Mouse (Mus musculus): Measurements from ENCODE around the gene Tiam1. TPM values are rescaled to one million over a fixed set of nuclear protein-coding genes. Genes with fewer than 3 reads are reported as not detected.
A peak's percentile ranks its signal among the peaks of the same experiment; 100 is the strongest.

Gene Tiam1
- polyA plus RNA-seq, 1 experiment from 2014 or later, result 45.9 TPM

DNA sequence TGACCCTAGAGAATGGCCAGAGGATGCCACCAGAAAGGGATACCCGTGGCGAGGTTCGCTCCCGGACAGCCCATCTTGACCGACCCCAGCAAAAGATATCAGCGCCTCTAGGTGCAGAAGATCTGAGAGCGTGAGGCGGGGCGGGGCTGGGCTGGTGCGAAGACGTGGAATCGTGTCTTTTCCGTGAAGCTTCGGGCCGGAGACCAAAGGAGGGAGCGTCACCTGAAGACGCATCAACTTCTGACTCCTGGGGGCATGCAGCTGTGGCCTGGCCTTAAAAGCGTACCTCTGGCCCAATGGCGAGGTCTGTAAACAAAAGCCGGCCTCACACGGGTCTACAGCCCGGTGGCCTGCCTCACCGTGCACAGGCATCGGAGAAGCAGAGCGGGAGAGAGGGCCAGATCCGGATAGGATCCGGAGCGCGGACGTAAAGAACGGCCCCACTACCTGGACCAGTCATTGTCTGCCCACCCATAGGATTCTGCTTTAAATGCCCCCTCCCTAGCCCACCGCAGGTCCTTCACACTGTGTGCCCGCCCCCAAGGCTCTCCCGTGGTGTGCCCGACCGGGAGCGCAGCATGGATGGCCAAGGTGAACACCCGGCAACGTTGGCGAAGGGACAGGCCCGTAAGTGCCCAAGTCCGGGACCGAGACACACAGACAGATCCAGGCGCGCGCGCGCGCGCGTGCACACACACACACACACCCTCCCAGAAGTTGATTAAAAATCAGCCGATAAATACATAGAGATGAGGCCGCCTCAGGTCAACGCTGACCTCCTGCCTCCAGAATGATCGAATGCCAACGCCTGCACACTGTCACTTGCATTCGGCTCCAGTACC lies 774 bp downstream of the Tiam1 start:
- Histone ChIP-seq H3K4me2 (peak overlapping the region; percentile 98), H3K9ac (peak overlapping the region; percentile 85), H3K9me3 (no peaks in the 10 kb centered on the region), H3K36me3 (peaks cover 3% of the 10 kb centered on the region), H3K27ac (peak overlapping the region; percentile 92), H3K4me1 (peaks cover 47% of the 10 kb centered on the region), H3K27me3 (no peaks in the 10 kb centered on the region), H3K4me3 (peak overlapping the region; percentile 63)
- 0 out of 2 replicates have a peak, but pooled peaks have one; percentile 1 for ATAC-seq (ENCODE audit: insufficient number of reproducible peaks, insufficient read depth, low FRiP score, low TSS enrichment, low read depth)
- WGBS, result under 1% methylated on average over 57 of the region's 57 CpGs

DNA sequence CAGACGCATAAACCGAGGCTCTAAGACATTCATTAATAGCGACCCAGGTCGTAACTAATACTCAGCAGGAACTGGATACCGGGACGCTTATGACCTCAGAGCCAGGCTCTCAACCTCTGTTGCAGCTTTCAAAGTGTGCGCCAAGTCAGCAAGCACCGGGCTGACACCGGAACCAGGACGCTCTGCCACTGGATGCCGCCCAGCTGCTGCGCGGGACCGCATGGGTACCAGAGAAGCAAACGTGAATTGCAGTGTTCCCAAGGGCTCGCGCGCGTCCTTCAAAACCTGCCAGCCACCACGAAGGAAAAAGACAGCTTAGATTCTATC lies 1.4 kb downstream of the Tiam1 start:
- peak overlapping the region; percentile 85 for H3K9ac ChIP-seq
- peak overlapping the region; percentile 63 for H3K4me3 ChIP-seq
- H3K9me3 ChIP-seq, result no peaks in the 10 kb centered on the region
- H3K4me1 ChIP-seq, result peaks cover 47% of the 10 kb centered on the region
- WGBS, result under 1% methylated on average over 20 of the region's 20 CpGs
- H3K27me3 ChIP-seq, result no peaks in the 10 kb centered on the region
- H3K4me2 ChIP-seq, result peak overlapping the region; percentile 98
- ATAC-seq (ENCODE audit: insufficient number of reproducible peaks, insufficient read depth, low FRiP score, low TSS enrichment, low read depth), result no peak
- H3K27ac ChIP-seq, result no peak overlapping the region
- H3K36me3 ChIP-seq, result peaks cover 8% of the 10 kb centered on the region

DNA sequence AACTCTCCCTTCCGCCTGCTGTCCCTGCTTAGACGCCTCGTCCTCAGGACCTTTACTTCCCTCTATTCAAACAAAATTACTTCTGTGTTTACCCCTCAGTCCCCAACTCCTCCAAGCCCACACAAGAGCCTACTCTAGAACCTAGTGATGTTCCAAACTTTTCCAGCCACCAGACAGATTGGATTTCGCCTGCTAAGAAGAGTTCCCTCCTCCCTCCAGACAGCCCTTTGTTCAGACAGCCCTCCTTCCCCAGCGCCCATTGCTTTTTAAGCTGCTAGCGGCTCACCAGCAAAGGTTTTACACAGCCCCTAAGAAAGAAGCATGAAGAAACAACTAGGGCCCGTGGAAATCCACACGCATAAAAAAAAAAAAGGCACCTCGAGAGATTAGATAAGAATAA lies 2.0 kb downstream of the Tiam1 start:
- peaks cover 47% of the 10 kb centered on the region for H3K4me1 ChIP-seq
- H3K4me2 ChIP-seq, result peak overlapping the region; percentile 98
- peak overlapping the region; percentile 63 for H3K4me3 ChIP-seq
- 0 out of 2 replicates have a peak overlapping the region, but pooled peaks have one; percentile 32 for H3K9ac ChIP-seq
- H3K9me3 ChIP-seq, result no peaks in the 10 kb centered on the region
- H3K27me3 ChIP-seq, result no peaks in the 10 kb centered on the region
- WGBS, result 26% methylated on average over 9 of the region's 9 CpGs
- H3K36me3 ChIP-seq, result peaks cover 8% of the 10 kb centered on the region
- no peak for ATAC-seq (ENCODE audit: insufficient number of reproducible peaks, insufficient read depth, low FRiP score, low TSS enrichment, low read depth)
- peak overlapping the region; percentile 16; the same call in 1 of the 2 replicates for H3K27ac ChIP-seq

DNA sequence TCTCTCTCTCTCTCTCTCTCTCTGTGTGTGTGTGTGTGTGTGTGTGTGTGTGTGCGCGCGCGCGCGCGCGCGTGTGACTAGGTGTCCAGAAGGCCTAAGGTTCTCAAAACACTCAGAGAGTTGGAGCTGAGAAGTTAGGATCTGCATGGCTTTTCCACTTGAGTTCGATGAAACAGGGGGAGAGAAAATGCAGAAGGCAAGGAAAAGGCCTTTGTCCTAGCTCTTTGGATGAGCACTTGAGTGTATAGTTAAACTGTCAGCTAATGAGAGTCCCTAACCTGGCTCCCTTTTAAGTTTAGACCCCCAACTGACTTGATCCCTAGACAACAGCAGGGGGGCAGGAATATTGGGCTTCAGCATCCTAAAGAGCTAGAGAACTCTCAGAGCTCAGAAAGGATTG lies 3.0 kb downstream of the Tiam1 start:
- no peaks in the 10 kb centered on the region for H3K9me3 ChIP-seq
- H3K36me3 ChIP-seq, result peaks cover 8% of the 10 kb centered on the region
- no peaks in the 10 kb centered on the region for H3K27me3 ChIP-seq
- peaks cover 47% of the 10 kb centered on the region for H3K4me1 ChIP-seq
- no peak overlapping the region for H3K4me2 ChIP-seq
- no peak overlapping the region for H3K9ac ChIP-seq
- H3K4me3 ChIP-seq, result no peak overlapping the region
- no peak for ATAC-seq (ENCODE audit: insufficient number of reproducible peaks, insufficient read depth, low FRiP score, low TSS enrichment, low read depth)
- 81% methylated on average over 10 of the region's 10 CpGs for WGBS
- H3K27ac ChIP-seq, result 0 out of 2 replicates have a peak overlapping the region, but pooled peaks have one; percentile 22

DNA sequence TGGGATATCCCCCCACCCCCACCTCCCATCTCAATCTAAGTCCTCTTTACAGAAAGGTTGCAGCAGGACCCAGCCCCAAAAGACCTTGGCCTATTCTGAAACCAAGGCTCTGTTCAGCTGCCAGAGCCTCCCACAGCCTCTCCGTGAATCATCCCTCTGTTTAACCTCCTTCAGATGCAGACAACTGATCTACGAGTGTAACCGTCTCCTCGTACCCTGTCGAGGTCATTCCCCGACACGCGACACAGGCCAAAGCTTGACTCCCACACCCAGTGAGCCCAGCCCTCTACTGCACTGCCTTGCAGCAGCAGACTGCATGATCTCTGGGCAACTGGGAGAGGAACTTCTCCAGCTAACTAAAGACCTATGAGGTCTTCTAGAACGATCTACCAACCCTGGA lies 3.9 kb downstream of the Tiam1 start:
- Histone ChIP-seq H3K4me2 (no peak overlapping the region), H3K27ac (no peak overlapping the region), H3K36me3 (peaks cover 8% of the 10 kb centered on the region), H3K27me3 (no peaks in the 10 kb centered on the region), H3K9ac (no peak overlapping the region), H3K4me1 (peaks cover 43% of the 10 kb centered on the region), H3K9me3 (no peaks in the 10 kb centered on the region), H3K4me3 (no peak overlapping the region)
- no peak for ATAC-seq (ENCODE audit: insufficient number of reproducible peaks, insufficient read depth, low FRiP score, low TSS enrichment, low read depth)
- WGBS, result 34% methylated on average over 9 of the region's 9 CpGs

DNA sequence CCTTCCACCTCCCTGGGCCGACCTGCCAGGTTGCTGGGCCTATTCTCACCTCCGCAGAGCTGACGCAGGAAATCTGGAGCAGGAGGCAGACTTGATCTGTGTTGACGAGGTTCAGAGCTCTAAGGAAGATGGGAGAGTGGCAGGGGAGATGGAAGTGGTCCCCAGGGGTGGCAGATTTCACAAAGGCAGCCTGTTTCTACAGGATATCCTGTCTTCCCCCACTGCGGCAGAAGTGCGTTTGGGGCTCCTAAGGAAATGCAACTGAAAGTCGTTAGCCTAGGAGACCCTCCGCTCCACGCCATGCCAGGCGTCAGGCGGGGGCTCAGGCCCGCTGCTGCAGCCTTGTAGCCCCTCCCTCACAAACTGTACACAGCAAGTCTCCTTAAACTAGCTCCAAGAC lies 5.4 kb downstream of the Tiam1 start:
- no peak overlapping the region for H3K27ac ChIP-seq
- H3K4me1 ChIP-seq, result peaks cover 39% of the 10 kb centered on the region
- peaks cover 8% of the 10 kb centered on the region for H3K36me3 ChIP-seq
- no peak for ATAC-seq (ENCODE audit: insufficient number of reproducible peaks, insufficient read depth, low FRiP score, low TSS enrichment, low read depth)
- H3K9ac ChIP-seq, result no peak overlapping the region
- 58% methylated on average over 12 of the region's 12 CpGs for WGBS
- H3K4me2 ChIP-seq, result no peak overlapping the region
- no peak overlapping the region for H3K4me3 ChIP-seq
- H3K27me3 ChIP-seq, result no peaks in the 10 kb centered on the region
- H3K9me3 ChIP-seq, result no peaks in the 10 kb centered on the region

DNA sequence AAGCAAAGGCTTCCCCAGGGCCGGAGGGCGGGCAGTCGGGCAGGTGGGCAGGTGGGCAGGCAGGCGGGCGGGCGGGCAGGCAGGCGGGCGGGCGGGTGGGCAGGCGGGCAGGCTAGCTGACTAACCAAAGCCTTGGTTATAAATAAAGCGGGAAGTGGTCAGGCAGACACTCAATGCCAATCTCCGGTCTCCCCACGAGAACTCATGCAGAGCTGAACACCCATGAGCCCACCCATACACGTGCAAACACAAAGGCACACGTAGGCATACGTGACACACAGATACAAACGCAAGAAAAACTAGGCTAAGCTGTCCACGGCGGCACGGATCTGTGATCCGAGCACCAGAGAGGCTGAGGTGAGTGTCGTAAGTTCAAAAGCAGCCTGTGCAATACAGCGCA lies 6.4 kb downstream of the Tiam1 start:
- Histone ChIP-seq H3K9me3 (no peaks in the 10 kb centered on the region), H3K27me3 (no peaks in the 10 kb centered on the region), H3K4me2 (no peak overlapping the region), H3K9ac (no peak overlapping the region), H3K4me3 (no peak overlapping the region), H3K4me1 (peaks cover 37% of the 10 kb centered on the region), H3K27ac (no peak overlapping the region), H3K36me3 (peaks cover 8% of the 10 kb centered on the region)
- WGBS, result 98% methylated on average over 23 of the region's 23 CpGs
- no peak for ATAC-seq (ENCODE audit: insufficient number of reproducible peaks, insufficient read depth, low FRiP score, low TSS enrichment, low read depth)

DNA sequence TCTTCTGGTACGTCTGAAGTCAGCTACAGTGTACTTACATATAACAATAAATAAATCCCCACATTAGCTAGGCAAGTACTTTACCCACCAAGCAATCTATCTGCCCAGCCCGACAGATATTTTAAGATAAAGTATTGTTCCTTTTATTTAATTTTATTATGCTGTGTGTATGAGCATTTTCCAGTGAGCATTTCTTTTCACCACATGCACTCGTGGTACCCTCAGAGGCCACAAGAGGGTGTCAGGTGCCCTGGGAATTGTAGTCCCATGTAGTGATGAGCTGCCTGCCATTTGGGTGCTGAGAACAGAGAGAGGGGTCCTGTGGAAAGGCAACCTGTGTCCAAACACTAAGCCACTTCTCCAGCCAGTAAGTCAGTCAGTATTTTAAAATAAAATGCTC lies 8.0 kb downstream of the Tiam1 start:
- Histone ChIP-seq H3K4me2 (no peak overlapping the region), H3K27me3 (no peaks in the 10 kb centered on the region), H3K36me3 (peaks cover 8% of the 10 kb centered on the region), H3K27ac (no peak overlapping the region), H3K9me3 (no peaks in the 10 kb centered on the region), H3K9ac (no peak overlapping the region), H3K4me1 (peaks cover 22% of the 10 kb centered on the region), H3K4me3 (no peak overlapping the region)
- 86% methylated on average over 3 of the region's 3 CpGs for WGBS
- no peak for ATAC-seq (ENCODE audit: insufficient number of reproducible peaks, insufficient read depth, low FRiP score, low TSS enrichment, low read depth)

DNA sequence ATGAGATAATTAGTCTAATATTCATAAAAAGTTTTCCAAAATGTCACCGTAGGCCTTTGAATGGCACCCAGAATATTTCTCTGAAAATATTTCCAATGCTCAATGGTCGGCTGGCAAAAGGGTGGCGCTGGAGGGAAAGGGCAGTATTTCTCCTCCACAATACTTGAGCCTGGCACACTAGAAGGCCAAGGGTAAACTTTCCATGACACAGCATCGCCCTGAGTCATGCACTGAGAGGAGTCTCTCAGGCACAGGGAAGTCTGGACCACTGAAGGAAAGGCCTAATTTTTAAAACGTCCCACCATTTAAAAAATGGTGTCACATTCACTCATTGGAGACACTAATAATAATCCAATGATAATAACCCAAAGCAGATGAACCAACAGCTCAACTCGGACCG lies 9.2 kb downstream of the Tiam1 start:
- Histone ChIP-seq H3K4me2 (no peak overlapping the region), H3K27ac (no peak overlapping the region), H3K4me3 (no peak overlapping the region), H3K4me1 (peaks cover 11% of the 10 kb centered on the region; the same call in 1 of the 2 replicates), H3K9me3 (no peaks in the 10 kb centered on the region), H3K9ac (no peak overlapping the region), H3K36me3 (peaks cover 8% of the 10 kb centered on the region), H3K27me3 (no peaks in the 10 kb centered on the region)
- no peak for ATAC-seq (ENCODE audit: insufficient number of reproducible peaks, insufficient read depth, low FRiP score, low TSS enrichment, low read depth)
- WGBS, result 71% methylated on average over 7 of the region's 7 CpGs

DNA sequence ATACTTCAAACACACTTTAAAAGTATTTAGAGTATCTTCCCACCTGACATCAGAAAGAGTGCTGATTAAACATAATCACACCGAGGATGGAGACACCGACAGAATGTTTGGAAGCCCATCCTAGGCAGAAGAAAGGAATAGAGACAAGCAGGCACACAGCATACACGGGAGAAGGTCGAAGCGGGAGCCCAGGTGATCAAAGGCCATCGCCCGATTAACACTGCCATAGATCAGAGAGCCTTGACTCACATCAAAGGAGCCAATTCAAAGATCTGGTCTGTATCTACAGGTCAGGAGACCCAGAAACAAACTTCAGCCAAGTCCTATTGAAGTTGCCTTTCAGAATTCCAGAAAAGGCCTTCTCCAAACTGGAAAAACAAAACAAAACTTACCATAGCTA lies 10.8 kb downstream of the Tiam1 start:
- Histone ChIP-seq H3K36me3 (peaks cover 6% of the 10 kb centered on the region), H3K27ac (no peak overlapping the region)

DNA sequence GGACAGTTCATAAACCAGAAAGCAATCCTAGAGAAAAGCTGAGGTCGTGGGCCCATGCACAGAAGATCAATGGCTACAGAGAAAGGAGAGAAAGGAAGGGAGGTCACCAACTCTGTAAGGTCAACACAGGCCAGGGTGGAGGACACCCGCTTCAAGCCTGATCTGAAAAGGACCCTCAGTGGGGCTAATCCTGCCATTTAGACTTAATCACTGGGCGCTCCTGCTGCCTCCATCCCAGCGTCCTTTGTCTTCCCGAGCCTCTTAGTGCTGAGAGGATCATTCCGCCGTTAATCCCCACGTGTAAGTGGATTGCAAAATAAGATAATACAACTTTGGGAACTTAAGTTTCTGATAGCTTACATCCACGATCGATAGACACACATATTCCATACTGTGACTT lies 11.2 kb downstream of the Tiam1 start:
- ATAC-seq (ENCODE audit: insufficient number of reproducible peaks, insufficient read depth, low FRiP score, low TSS enrichment, low read depth), result no peak
- H3K27ac ChIP-seq, result no peak overlapping the region
- H3K4me3 ChIP-seq, result no peak overlapping the region
- H3K9me3 ChIP-seq, result no peaks in the 10 kb centered on the region
- H3K4me2 ChIP-seq, result no peak overlapping the region
- no peak overlapping the region for H3K9ac ChIP-seq
- H3K36me3 ChIP-seq, result peaks cover 1% of the 10 kb centered on the region
- WGBS, result 26% methylated on average over 10 of the region's 10 CpGs
- peaks cover 5% of the 10 kb centered on the region; the same call in 1 of the 2 replicates for H3K4me1 ChIP-seq
- H3K27me3 ChIP-seq, result no peaks in the 10 kb centered on the region

More for the DNA sequence above, 10.8 kb downstream of the Tiam1 start:
- no peak overlapping the region for H3K4me3 ChIP-seq
- no peak for ATAC-seq (ENCODE audit: insufficient number of reproducible peaks, insufficient read depth, low FRiP score, low TSS enrichment, low read depth)
- no peaks in the 10 kb centered on the region for H3K9me3 ChIP-seq
- WGBS, result 47% methylated on average over 7 of the region's 7 CpGs
- H3K4me1 ChIP-seq, result peaks cover 6% of the 10 kb centered on the region; the same call in 1 of the 2 replicates
- no peak overlapping the region for H3K4me2 ChIP-seq
- H3K9ac ChIP-seq, result no peak overlapping the region
- no peaks in the 10 kb centered on the region for H3K27me3 ChIP-seq

All from embryonic facial prominence, embryonic 13.5 days (tissue).